Mouse (Mus musculus): ENCODE measurements around the gene Cd3e. TPM values are rescaled to one million over a fixed set of nuclear protein-coding genes. Genes with fewer than 3 reads are reported as not detected.
"Not testable (repeated sequence)": the region's sequence is repeated elsewhere in the genome, so short reads cannot be mapped to it uniquely, and the experiment has no call there.

The Cd3e gene
- polyA plus RNA-seq, 1 experiment, result 0.02 TPM

GRCm38 (mm10) chr9:45042056-45042720 is 32.8 kb upstream of the Cd3e start:
- H3K4me1 ChIP-seq (ENCODE audit: control insufficient read depth), result no peaks in the 10 kb centered on the region
- H3K27me3 ChIP-seq (ENCODE audit: control insufficient read depth), result peaks cover 50% of the 10 kb centered on the region
- no peak for TF ChIP-seq TAL1 (IDR thresholded peaks at IDR 0.05; ENCODE audit: low read length)
- no peak for TF ChIP-seq GATA1 (IDR thresholded peaks at IDR 0.05; ENCODE audit: low read length)
- peak overlapping the region; percentile 45 for H3K4me3 ChIP-seq (replicated peaks)
- no peaks in the 10 kb centered on the region for H3K9me3 ChIP-seq (ENCODE audit: control insufficient read depth, low read length)
- H3K36me3 ChIP-seq (ENCODE audit: control insufficient read depth), result no peaks in the 10 kb centered on the region; the same call in 1 of the 2 replicates

GRCm38 (mm10) chr9:45041131-45041838 is 31.9 kb upstream of the Cd3e start:
- no peaks in the 10 kb centered on the region for H3K4me1 ChIP-seq (ENCODE audit: control insufficient read depth)
- H3K4me3 ChIP-seq (replicated peaks), result no peak overlapping the region
- no peaks in the 10 kb centered on the region for H3K9me3 ChIP-seq (ENCODE audit: control insufficient read depth, low read length)
- no peaks in the 10 kb centered on the region; the same call in 1 of the 2 replicates for H3K36me3 ChIP-seq (ENCODE audit: control insufficient read depth)
- no peak for TF ChIP-seq TAL1 (IDR thresholded peaks at IDR 0.05; ENCODE audit: low read length)
- TF ChIP-seq GATA1 (IDR thresholded peaks at IDR 0.05; ENCODE audit: low read length), result no peak
- H3K27me3 ChIP-seq (ENCODE audit: control insufficient read depth), result peaks cover 50% of the 10 kb centered on the region

- Histone ChIP-seq H3K4me1 (ENCODE audit: control insufficient read depth) (no peaks in the 10 kb centered on the region), H3K36me3 (ENCODE audit: control insufficient read depth) (no peaks in the 10 kb centered on the region; the same call in 1 of the 2 replicates), H3K9me3 (ENCODE audit: control insufficient read depth, low read length) (no peaks in the 10 kb centered on the region), H3K27me3 (ENCODE audit: control insufficient read depth) (peaks cover 50% of the 10 kb centered on the region), H3K4me3 (replicated peaks) (peak overlapping the region; percentile 3)
- TF ChIP-seq GATA1 (IDR thresholded peaks at IDR 0.05; ENCODE audit: low read length) (no peak), TAL1 (IDR thresholded peaks at IDR 0.05; ENCODE audit: low read length) (no peak)
Observed at GRCm38 (mm10) chr9:45040066-45040845, 30.8 kb upstream of the Cd3e start.

- Histone ChIP-seq H3K4me1 (ENCODE audit: control insufficient read depth) (no peaks in the 10 kb centered on the region), H3K4me3 (replicated peaks) (peak within 1 kb of the TSS; percentile 3), H3K9me3 (ENCODE audit: control insufficient read depth, low read length) (no peaks in the 10 kb centered on the region), H3K36me3 (ENCODE audit: control insufficient read depth) (no peaks in the 10 kb centered on the region; the same call in 1 of the 2 replicates), H3K27me3 (ENCODE audit: control insufficient read depth) (peaks cover 50% of the 10 kb centered on the region)
- TF ChIP-seq GATA1 (IDR thresholded peaks at IDR 0.05; ENCODE audit: low read length) (no peak), TAL1 (IDR thresholded peaks at IDR 0.05; ENCODE audit: low read length) (no peak)
Observed at GRCm38 (mm10) chr9:45039499-45039898, 30.1 kb upstream of the Cd3e start, which contains the start of gene Mpzl2. Gene Mpzl2, plus strand, starts transcription at chr9:45039799.

- H3K4me3 ChIP-seq (replicated peaks); H3K9me3 ChIP-seq (ENCODE audit: control insufficient read depth, low read length); H3K4me1 ChIP-seq (ENCODE audit: control insufficient read depth); H3K36me3 ChIP-seq (ENCODE audit: control insufficient read depth): not testable (repeated sequence)
- peaks cover 36% of the 10 kb centered on the region for H3K27me3 ChIP-seq (ENCODE audit: control insufficient read depth)
Observed at GRCm38 (mm10) chr9:45037803-45038202, 28.4 kb upstream of the Cd3e start.

DNA sequence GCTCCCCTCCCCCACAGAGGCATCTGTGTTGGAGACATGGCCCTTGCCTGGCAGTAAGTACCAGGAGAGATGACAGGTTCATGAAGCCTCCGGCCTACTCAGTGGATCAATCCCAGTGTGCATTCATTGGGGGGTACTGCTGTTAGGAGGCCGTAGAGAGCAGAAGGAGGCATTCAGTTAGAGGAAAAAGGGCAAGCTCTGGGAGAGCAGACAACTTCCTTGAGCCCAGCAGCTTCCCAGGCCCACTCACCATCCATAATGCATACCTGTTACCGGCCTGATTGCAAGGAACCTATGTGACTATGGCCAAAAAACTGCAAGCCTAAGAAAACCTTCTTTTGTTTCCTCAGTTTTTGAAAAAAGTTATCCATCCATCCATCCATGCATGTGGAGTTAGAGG is 25.1 kb upstream of the Cd3e start:
- Histone ChIP-seq H3K27me3 (ENCODE audit: control insufficient read depth) (peaks cover 7% of the 10 kb centered on the region), H3K4me1 (ENCODE audit: control insufficient read depth) (no peaks in the 10 kb centered on the region), H3K4me3 (replicated peaks) (no peak overlapping the region), H3K36me3 (ENCODE audit: control insufficient read depth) (no peaks in the 10 kb centered on the region), H3K9me3 (ENCODE audit: control insufficient read depth, low read length) (no peaks in the 10 kb centered on the region)
- no peak for TF ChIP-seq TAL1 (IDR thresholded peaks at IDR 0.05; ENCODE audit: low read length)
- TF ChIP-seq GATA1 (IDR thresholded peaks at IDR 0.05; ENCODE audit: low read length), result no peak

GRCm38 (mm10) chr9:45032261-45032660 is 22.8 kb upstream of the Cd3e start:
- Histone ChIP-seq H3K4me1 (ENCODE audit: control insufficient read depth) (no peaks in the 10 kb centered on the region), H3K9me3 (ENCODE audit: control insufficient read depth, low read length) (no peaks in the 10 kb centered on the region), H3K36me3 (ENCODE audit: control insufficient read depth) (no peaks in the 10 kb centered on the region), H3K27me3 (ENCODE audit: control insufficient read depth) (peaks cover 4% of the 10 kb centered on the region; the same call in 1 of the 2 replicates), H3K4me3 (replicated peaks) (no peak overlapping the region)
- TF ChIP-seq GATA1 (IDR thresholded peaks at IDR 0.05; ENCODE audit: low read length) (no peak), TAL1 (IDR thresholded peaks at IDR 0.05; ENCODE audit: low read length) (no peak)

DNA sequence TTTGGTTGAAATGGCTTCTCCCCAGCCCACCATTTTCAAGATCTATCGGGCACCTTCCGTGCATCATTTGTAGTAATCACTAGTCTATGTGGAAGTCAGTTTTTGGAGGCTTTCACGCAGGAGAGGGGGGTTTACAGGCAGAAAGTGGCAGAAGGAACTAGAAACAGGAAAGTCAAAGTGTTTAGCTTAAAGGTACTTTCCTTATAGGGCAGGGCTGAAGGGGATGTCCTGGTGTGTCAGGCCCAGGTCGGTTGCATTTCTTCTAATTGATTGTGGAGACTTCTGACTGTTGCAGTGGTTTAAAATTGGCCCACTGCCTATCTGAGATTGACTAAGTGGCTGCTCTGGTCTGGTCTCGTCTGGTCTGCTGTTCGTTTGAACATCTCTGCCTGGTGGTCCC is 20.9 kb upstream of the Cd3e start:
- no peaks in the 10 kb centered on the region for H3K4me1 ChIP-seq (ENCODE audit: control insufficient read depth)
- H3K36me3 ChIP-seq (ENCODE audit: control insufficient read depth), result no peaks in the 10 kb centered on the region
- peaks cover 6% of the 10 kb centered on the region for H3K27me3 ChIP-seq (ENCODE audit: control insufficient read depth)
- no peak for TF ChIP-seq TAL1 (IDR thresholded peaks at IDR 0.05; ENCODE audit: low read length)
- no peak for TF ChIP-seq GATA1 (IDR thresholded peaks at IDR 0.05; ENCODE audit: low read length)
- H3K9me3 ChIP-seq (ENCODE audit: control insufficient read depth, low read length), result no peaks in the 10 kb centered on the region
- H3K4me3 ChIP-seq (replicated peaks), result no peak overlapping the region

GRCm38 (mm10) chr9:45027376-45027775 is 17.9 kb upstream of the Cd3e start:
- Histone ChIP-seq H3K27me3 (ENCODE audit: control insufficient read depth) (peaks cover 6% of the 10 kb centered on the region), H3K4me3 (replicated peaks) (no peak overlapping the region)
- no peak for TF ChIP-seq GATA1 (IDR thresholded peaks at IDR 0.05; ENCODE audit: low read length)
- TF ChIP-seq TAL1 (IDR thresholded peaks at IDR 0.05; ENCODE audit: low read length), result no peak

More at GRCm38 (mm10) chr9:45027376-45027775, 17.9 kb upstream of the Cd3e start:
- no peaks in the 10 kb centered on the region for H3K36me3 ChIP-seq (ENCODE audit: control insufficient read depth)
- no peaks in the 10 kb centered on the region for H3K9me3 ChIP-seq (ENCODE audit: control insufficient read depth, low read length)
- H3K4me1 ChIP-seq (ENCODE audit: control insufficient read depth), result no peaks in the 10 kb centered on the region
